Mouse (Mus musculus): ENCODE data around the gene Samsn1.

Gene Samsn1

DNA sequence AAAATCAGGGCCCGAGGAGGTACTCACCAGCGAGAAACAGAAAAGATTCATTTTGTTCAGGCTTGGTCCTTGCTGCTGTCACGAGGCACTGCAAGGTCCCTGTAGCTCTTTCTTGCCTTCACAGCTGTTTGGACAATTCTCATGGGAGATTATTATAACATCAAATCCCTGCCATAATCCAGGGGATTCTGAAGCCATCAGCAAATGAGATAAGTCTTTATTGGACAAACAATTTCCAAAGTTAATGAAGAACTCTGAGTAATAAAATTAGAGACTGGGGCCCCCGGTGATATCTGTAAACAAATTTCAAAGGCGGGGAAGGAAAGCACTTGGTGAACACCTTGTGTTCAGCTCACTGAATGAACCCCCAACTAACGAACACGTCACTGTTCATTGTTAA is at the start of gene Samsn1:
Gene Samsn1 (minus strand): TSS at position 101 of the 400 bp plus-strand sequence.
- no peak for DNase-seq (ENCODE audit: low spot score in 2 of 2)

DNA sequence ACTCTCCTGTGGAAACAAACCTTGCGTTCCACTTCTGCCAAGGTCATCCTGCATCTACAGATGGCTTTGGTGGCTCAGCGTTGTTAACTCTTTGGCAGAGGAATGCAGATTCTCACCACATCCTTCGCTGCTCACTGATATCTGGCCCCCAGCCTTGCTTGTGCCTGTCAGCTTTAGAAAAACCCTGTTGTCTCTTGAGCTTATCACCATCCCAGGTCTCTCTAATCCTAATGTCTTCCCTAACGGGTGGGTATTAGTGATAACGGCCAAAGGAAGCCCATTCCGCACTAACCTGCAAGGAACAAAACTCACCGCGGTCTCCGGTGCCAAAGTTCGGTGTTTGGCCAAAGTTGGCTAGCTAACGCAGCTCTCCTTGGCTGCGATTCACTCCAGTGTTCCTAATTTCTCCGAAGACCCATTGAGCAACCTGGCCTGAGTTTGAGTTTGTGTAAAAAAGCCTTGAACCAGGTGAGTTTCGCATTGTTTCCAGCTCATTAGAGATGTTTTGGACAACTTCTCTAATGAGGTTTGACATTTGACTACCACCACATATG is 44.1 kb upstream of the Samsn1 start:
- no peak for DNase-seq (ENCODE audit: low spot score in 2 of 2)

DNA sequence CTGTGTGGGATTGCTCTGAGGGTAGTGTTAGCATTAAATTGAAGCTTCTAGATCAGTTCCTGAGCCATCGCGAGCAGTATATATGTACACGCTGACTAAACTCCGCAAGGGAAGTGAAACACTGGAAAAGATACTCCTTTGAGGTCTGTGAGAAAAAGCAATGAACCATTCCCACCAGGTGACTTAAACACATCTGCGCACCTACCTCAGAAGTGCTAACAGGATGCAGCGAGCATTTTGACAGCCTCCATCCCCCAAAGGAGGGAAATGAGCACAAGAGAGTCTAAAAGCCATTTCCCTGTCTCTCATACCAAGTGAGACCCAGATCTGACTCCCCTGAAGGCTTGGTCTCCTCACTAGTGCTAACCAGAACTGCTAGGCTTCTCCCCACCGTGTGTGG is 32.9 kb upstream of the Samsn1 start:
- DNase-seq (ENCODE audit: low spot score in 2 of 2) = no peak

DNA sequence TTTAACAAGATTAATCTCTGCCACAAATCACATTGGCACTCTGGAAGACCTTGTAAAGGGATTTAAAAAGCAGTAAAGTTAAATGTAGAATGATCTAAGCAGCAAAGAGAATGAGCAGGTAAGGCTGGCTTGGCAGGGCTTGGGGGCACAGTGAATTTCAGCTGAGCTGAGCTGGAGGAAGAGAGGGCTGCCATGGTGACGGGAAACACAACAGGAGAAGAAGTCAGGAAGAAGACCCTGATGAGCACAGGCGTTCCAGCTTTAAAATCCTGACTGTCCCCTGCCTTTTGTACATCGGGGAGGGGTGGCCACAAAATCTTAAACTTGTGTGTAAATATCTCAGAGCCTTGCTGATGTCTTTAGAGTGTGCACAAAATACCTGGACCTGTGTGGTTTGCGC is 32.0 kb upstream of the Samsn1 start:
- no peak for DNase-seq (ENCODE audit: low spot score in 2 of 2)

DNA sequence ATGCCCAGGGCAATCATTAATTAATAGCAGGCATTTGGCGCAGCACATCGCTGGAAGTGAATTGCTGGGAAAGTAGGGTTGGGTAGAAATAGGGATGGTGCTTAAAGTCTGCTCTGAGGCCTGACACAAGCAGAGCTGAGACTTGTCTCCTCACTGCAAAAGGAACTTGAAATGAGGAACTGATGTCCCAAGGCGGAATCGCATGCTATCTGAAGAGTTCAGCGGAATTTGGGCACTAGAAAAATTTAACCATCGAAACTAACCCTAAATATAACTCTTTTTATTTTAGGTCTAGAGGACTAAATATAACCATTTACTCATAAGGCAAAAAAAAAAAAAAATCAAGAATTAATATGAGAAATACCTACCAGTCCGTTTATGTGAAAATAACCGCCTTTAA is 31.5 kb upstream of the Samsn1 start:
- DNase-seq (ENCODE audit: low spot score in 2 of 2) = peak in 1 of 2 experiments; percentile 5

DNA sequence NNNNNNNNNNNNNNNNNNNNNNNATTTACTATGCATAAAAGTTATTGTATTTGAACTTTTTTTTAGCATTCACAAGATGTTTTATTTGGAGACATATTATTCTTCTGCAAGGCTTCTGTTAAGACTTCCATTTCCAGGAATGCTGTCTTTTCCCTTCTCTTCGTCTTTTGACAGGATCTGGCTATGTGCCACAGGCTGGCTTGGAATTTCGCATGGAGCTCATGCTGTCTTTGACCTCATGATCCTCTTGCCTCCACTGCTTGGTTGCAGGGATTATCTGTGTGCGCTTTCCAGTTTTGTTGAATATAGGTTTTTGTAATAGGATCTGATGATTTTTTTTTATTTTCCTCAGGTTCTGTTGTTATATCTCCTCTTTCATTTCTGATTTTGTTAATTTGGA is 25.0 kb upstream of the Samsn1 start:
- no peak for DNase-seq (ENCODE audit: low spot score in 2 of 2)

DNA sequence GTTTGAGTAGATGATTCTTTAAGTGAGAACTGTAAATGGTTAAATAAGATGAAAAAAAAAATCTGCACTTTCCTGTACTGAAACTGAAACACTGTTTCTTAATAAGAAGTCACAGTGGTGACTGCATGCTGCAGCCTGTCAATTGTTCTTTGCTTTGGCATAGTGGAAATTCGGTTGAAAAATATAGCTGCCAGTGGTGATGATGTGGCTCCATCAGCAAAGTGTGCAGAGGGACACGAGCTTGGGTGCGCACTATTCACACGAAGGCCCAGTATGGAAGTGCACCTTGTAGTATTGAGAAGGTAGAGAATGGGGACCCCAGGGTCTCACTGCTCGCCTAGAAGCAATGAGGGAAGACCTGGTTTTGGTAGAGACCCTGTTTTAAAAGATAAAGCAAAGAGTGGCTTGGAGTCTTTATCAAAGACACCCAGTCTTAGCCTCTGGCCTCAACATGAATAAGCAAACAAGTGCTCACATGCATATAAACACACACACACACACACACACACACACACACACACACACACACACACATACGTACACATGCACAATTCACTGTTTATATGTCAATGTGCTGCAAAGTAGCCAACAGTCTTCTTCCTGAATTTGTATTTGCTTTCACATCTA is 18.4 kb upstream of the Samsn1 start:
- no peak for DNase-seq (ENCODE audit: low spot score in 2 of 2)

DNA sequence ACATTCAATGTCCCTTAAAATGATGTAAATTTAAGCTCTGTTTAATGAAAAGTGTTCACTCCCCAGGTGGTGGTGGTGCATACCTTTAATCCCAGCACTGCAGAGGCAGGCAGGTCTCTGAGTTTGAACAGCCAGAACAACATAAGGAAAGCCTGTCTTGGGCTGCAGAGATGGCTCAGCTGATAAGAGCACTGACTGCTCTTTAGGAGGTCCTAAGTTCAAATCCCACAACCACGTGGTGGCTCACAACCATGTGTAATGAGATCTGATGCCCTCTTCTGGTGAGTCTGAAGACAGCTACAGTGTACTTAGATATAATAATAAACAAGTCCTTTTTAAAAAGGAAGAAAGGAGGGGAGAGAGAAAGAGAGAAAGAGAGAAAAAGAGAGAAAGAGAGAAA is 2.9 kb downstream of the Samsn1 start:
- DNase-seq (ENCODE audit: low spot score in 2 of 2) = no peak

DNA sequence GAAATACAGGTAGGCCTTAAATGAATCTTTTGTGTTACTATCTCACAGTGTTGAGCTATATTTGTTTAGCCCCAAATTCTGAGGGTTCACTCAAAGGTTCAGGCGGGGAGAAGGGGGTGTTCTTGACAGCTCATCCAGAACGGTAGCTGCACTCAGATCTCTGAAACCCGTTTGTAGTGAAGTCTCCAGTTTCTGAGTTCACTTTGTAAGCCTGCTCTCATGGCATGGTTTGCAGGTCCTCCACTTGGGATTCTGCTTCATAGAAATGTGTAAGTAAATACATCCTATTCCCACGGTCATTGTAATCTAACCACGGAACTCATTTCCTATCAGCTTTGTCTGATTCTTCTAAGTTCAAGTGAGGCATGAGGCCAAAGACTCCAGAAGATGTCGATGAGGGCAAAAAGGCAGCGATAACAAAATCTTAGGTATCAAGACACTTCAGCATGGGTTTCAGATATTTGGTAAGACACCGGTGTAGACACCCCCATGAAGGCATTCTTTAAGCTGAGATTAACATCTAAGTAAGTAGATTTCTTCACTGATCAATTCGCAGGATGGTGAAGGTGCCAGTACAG is 18.2 kb downstream of the Samsn1 start:
- no peak for DNase-seq (ENCODE audit: low spot score in 2 of 2)

DNA sequence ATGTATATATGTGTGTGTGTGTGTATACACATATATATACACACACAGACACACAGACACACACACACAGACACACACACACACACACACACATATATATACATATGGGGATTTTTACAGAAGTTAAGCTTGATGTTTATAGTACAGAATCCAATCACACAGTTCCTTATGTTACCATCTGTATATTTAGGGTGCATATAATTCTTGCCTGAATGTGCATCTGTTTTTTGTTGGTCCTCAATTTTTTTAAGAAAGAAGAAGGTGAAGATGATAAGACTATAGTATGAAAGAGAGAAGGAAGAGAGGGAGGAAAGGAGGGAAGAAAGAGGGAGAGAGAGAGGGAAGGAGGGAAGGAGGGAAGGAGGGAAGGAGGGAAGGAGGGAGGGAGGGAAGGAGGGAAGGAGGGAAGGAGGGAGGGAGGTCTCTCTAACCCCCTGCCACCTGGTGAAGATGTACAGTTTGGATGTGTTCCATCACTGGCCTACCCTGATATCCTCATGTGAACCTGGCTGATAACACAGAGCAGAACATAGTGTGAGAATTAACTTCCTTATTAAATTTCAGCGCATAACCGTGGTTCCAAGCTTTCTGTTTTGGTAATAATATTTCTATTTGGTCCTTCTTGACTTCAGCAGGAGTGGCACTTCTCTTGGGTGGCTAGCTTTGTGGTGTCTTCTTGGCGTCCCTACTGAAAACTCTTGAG is 19.1 kb downstream of the Samsn1 start:
- no peak for DNase-seq (ENCODE audit: low spot score in 2 of 2)

DNA sequence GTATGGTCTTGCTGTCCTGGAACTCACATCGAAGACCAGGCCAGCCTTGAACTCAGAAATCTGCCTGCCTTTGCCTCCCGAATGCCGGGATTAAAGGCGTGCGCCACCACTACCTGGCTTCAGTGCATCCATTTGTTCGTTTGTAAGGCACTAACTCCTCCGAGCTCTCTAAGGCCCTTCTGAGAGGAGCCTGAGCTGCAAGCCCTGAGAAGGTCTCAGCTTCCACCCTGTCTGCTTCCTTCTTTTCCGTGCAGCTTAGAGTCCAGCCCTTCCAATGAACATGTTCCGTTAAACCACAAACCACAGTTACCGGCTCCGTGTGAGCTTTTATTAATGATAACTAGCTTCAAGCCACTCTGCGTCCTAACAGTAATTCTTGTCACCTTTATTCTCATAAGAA is 19.8 kb downstream of the Samsn1 start:
- DNase-seq (ENCODE audit: low spot score in 2 of 2) = no peak

DNA sequence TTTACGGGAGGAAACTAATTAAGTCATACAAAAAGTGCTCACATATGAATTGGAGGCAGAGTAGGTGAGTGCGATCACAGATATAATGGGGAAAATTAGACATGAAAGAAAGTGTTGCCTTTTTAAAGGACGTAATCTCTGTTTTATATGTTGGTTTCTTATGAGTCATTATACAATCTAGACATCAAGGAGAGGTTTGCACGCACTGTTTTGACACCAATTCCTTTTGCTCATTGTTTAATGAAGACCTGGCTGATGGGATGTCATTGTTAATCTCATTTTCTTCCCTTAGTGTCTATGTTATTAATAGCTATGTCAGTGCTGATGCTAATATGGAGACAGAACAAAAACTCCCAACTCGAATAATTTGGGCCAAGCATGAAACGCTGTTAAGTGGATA is 20.3 kb downstream of the Samsn1 start:
- no peak for DNase-seq (ENCODE audit: low spot score in 2 of 2)

DNA sequence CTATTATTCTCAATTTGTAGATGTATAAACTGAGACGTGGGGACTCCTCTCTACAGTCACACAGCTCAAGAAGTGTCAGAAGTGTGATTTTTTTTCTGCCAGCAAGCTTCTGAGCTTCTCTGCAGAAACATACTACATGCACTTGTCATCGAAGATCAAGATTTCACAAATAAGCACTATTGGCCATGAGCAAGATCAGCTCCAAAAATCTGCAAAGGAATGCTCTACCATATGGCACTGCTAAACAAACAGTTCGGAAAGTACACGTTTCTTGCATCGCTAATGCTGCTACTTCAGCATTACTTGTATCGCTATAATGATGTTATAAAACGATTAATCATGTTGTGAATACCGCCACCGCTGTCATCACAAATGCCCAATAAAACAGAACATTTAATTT is 22.0 kb downstream of the Samsn1 start:
- no peak for DNase-seq (ENCODE audit: low spot score in 2 of 2)

DNA sequence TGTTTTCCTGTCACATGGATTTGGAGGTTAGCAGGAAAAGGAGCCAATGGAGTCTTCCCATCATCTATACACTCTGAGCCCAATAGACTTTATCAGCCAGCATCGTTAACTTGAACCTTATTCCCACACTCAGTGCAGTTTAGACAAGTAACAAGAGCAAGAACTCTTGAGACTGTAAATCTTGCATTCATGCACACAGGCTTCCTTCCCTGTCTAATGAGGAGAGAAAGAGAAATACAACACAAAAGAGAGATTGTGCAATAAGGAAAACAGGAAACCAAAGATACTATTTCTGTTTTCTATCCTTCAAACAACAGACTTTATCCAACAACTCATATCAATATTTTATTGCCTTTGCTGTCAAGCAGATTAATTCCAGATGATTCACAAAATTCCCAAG is 31.9 kb downstream of the Samsn1 start:
- no peak for DNase-seq (ENCODE audit: low spot score in 2 of 2)

DNA sequence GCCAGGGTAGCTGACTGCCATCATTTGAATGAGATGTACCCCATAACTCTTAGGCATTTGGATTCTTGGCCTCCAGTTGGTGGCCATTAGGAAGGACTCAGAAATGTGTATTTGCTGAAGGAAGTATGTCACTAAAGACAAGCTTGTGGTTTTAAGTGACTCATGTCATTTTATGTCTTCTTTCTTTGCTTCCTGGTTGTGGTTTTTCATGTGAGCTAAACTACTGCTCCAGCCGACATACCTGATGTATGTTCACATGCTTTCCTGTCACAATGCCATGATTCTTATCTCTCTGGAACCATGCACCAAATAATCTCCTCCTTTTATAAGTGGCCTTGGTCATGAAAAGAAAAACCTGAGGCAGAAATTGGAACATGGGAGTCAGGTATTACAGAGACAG is 38.2 kb downstream of the Samsn1 start:
- DNase-seq (ENCODE audit: low spot score in 2 of 2) = no peak

DNA sequence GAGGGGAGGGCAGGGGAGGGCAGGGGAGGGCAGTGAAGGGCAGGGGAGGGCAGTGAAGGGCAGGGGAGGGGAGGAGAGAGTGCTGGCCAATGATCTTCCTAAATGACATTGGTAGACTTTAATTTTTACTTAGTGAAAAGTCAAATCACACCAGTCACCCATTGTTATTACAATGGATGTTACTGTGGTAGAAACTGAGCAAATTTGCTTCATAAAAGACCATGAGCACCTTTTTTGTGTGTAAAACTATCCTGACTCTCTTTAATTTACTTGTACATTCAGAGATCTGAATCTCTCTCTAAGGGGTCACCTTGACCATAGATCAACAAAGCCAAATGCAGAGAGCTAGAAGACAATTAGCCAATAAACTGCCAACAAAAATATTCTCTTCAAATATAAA is 42.7 kb downstream of the Samsn1 start:
- no peak for DNase-seq (ENCODE audit: low spot score in 2 of 2)

DNA sequence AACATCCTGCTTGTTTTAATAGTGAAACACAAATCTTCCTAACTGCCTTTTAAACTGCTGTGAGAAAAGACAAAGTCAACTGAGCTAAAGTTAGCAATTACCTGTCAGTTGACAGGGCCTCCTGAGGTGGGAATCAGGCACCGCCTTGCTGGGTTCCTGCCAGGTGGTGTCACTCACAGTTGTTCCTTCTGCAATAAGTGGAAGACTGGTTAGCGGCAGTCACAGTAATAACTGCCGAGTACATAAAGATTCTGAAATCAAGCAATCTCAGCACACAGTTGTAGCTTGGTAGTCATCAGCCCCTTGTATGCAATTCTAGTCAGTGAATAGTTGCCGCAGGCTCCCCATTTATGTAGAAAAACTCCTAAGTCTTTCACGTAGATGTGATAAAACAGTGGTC is 44.3 kb downstream of the Samsn1 start:
- DNase-seq (ENCODE audit: low spot score in 2 of 2) = no peak

DNA sequence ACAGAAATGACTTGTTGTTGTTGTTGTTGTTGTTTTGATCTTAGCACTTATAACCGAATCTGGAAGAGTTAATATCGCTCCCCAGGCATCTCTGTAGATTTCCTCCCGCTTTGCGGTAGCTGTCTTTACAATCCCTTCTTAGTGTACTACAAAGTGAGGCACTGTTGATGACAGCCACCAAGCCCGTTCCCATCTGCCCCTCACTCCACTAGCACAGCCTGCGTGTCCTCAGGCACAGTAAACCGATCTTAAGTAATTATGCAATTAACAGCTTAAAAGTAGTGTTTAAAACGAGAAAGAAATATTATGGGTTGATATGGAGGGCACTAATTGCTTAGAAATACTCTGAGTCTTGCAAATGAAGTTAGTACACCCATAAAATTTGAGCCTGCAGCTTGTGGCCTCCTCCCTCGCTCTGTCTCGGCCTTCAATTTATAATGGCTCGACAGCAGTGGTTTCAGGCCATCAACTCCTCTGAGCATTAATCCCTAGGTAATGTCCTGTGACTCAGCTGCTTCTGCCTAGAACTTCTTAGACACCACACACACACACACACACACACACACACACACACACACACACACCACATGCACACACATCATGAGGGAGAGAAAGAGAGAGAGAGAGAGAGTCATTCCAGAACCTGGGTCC is 46.3 kb downstream of the Samsn1 start:
- no peak for DNase-seq (ENCODE audit: low spot score in 2 of 2)

DNA sequence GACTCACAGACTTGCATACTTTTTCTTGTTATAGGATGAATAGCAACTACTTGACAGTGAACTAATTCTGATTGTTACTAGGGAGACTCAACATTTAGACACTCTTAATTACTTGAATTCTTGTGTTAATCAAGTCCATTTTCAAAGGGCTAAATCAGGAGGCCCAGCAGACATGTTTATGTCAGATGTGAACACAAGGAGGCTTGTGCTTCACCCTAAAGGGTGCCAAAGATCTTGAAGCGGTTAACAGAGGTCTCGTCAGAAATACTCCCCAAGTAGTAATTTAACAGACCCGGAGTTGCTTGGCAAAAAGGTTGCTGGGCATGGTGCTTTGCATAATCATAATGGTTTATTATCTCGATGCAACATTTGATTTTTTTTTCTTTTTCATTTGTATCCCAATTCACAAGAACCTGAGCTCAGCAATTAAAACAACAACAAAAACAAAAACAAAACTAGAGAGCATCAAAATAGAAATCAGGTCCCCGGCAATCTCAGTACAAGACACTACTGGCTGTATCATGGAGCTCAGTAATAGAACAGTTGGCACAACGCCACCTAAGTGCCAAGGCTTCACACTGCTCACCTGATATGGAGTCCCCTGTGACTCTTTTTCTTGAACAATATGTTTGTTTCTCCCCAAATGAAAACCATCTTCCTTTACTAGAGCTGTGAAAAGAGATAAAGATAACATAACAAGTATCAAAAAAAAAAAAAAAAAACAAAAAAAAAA is 51.6 kb downstream of the Samsn1 start:
- DNase-seq (ENCODE audit: low spot score in 2 of 2) = no peak

DNA sequence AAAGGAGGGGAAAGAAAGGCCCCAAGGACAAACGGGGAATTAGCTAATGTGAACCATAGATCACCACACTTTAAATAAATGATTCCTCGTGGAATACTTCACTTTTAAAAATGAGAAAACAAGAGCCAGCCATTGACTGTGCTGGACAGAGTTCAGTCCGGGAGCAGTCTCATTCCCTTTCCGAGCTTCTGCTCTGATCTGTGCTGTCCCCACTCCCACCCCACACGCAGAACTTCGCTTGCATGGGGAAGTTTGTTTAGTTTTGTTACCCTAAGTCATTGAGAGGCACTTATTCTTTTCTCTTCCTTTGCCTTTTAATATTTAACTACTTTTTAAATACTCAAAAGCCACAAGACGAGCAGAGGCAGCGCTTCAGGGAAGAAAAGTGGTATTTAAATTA is 60.1 kb downstream of the Samsn1 start:
- no peak for DNase-seq (ENCODE audit: low spot score in 2 of 2)

DNA sequence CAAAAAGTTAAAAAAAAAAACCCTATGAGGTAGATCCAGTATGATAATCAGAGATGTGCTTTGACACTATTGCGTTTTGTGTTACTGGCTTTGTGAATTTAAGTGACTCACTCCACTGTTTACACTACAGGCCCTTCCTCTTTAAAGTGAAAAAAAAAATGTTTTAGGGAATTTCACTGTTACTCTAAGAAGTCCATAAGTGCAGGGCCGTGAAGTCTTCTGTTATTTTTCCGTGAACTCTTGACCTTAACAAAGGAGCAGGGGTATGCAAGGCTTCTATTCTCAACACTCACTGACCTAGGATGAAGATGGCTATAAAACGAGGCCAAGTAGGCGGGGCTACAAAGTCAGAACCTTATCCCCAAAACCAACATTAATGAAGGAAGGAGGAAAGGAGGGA is 60.6 kb downstream of the Samsn1 start:
- no peak for DNase-seq (ENCODE audit: low spot score in 2 of 2)

DNA sequence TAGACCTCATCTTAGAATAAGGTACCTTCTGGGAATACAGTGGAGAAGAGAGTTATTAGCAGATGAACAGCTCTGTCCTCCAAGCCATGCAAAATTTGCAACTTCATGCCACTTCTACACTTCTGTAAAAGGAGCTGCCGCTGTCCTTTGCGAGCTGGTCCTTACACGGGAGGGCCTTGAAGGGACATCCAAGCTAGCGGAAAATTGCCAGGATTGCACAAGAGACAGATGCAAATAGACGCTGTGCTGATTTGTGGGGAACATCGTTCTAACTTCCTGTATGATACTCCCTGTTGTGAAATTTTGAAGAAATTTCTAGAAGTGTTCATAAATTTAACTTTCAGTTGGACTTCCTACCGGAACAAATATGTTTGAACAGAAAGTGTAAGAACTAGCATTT is 61.0 kb downstream of the Samsn1 start:
- DNase-seq (ENCODE audit: low spot score in 2 of 2) = no peak

All from spleen, postnatal 14 days (tissue).